Mouse (Mus musculus): ENCODE measurements at regions not wholly inside any gene's neighbourhood (a gene's known extent, or its start where the extent isn't known, plus 50 kb on each side); places are given as distances from the start of the nearest gene placed in this dataset.

GRCm38 (mm10) chr6:103307250-103307580, 203.2 kb upstream of the Chl1 start:
- in situ Hi-C loops (cut with MboI; ENCODE audit: unreplicated experiment in 2 of 2) = loop anchor here (5.0 kb wide), 1 partner anchor 375 kb away; no protein-coding TSS in a partner anchor

- in situ Hi-C loops (cut with MboI; ENCODE audit: unreplicated experiment in 2 of 2) = no loop called here
Observed at GRCm38 (mm10) chr6:103312149-103312548, 198.2 kb upstream of the Chl1 start.

DNA sequence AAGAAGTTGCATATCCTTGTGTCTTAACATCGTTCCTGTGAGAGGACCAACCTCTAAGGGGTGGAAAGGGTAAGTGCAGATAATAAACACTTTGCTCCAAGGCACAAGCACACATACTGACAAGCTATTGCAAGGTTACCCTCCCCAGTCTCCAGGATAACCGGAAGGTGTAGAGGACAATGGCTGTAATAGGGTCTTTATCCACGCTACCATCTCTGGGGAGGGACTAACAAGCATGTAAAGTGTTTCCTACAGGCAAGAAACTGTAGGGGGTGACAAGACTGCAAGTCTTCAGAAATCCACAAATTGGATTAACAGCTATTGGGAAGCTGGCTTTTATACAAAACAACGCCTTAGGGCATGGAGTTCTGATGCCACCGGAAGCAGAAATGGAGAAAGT, 197.5 kb upstream of the Chl1 start:
- in situ Hi-C loops (cut with MboI; ENCODE audit: unreplicated experiment in 2 of 2) = no loop called here

DNA sequence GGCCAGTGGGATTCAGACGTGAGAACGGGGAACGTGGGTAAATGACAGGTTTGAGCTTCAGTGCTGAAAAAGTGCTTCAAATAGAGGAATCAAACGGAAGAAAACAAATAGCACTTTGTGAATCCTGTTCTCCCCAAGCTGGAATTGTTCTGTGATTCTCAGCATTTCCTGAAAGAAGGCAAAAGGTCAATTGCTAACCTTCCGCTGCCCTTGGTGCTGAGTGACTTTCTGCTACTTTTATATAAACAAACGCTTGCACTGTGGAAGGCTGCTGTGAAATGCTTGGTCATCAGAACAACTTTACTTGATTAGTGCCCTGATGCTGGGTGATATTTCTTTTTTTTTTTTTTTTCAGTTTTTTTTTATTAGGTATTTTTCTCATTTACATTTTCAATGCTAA, 192.3 kb upstream of the Chl1 start:
- in situ Hi-C loops (cut with MboI; ENCODE audit: unreplicated experiment in 2 of 2) = no loop called here

- in situ Hi-C loops (cut with MboI; ENCODE audit: unreplicated experiment in 2 of 2) = no loop called here
Observed at GRCm38 (mm10) chr6:103318677-103319359, 191.6 kb upstream of the Chl1 start.

DNA sequence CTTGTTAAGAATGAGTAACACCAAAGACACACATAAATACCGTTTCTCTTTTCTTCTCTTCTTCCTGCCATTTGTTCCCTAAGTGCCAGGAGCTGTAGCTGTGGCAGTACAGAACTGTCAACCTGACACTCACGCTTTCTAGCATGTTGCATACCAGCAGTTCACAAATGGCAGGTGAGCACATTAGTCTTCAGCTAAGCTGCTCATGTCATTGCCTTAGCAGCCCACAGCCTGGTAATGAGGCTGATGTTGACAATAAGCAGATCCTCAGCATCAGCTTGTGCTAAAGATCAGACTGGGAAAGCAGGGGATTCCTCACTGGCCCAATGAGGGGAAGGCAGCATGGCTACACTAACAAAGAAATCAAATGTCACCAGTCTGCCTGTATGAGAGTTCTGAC, 190.4 kb upstream of the Chl1 start:
- in situ Hi-C loops (cut with MboI; ENCODE audit: unreplicated experiment in 2 of 2) = no loop called here

- in situ Hi-C loops (cut with MboI; ENCODE audit: unreplicated experiment in 2 of 2) = no loop called here
Observed at GRCm38 (mm10) chr6:103320550-103320949, 189.8 kb upstream of the Chl1 start.

DNA sequence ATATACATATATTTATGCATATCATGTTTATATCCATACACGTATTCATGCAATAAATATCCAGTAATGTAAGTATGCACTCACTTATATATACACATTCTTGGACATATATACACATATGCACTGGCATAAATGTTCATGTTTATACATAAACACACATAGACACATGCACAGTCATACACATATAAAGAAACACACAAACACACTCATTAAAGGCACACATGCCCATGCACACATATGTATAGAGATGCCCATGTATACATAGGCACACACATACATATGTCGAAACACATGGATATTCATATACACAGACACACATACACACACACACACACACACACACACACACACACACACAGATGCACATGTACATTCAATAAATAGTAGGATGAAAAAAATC, 189.3 kb upstream of the Chl1 start:
- in situ Hi-C loops (cut with MboI; ENCODE audit: unreplicated experiment in 2 of 2) = no loop called here

- in situ Hi-C loops (cut with MboI; ENCODE audit: unreplicated experiment in 2 of 2) = no loop called here
Observed at GRCm38 (mm10) chr6:103322442-103322841, 187.9 kb upstream of the Chl1 start.

DNA sequence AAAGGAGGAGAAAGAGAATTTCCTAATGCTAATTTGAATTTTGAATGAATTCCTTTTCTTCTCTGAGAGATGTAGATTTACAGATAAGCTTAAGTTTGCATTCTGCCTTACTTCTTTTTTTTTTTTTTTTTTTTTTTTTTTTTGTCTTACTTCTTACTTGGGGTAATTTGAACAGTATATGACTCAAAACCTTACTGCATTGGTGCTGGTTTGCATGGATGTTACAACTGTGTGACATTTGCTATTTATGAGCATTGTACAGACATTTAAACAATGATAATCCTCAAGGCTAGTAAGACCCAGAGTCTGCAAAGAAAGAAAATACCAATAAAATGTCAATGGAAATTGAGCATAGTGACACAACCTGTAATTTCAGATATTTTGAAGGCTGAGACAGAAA, 174.7 kb upstream of the Chl1 start:
- in situ Hi-C loops (cut with MboI; ENCODE audit: unreplicated experiment in 2 of 2) = no loop called here

- in situ Hi-C loops (cut with MboI; ENCODE audit: unreplicated experiment in 2 of 2) = no loop called here
Observed at GRCm38 (mm10) chr6:103339961-103340732, 170.2 kb upstream of the Chl1 start.

GRCm38 (mm10) chr6:103343515-103343914, 166.9 kb upstream of the Chl1 start:
- in situ Hi-C loops (cut with MboI; ENCODE audit: unreplicated experiment in 2 of 2) = no loop called here

GRCm38 (mm10) chr6:103344413-103344812, 166.0 kb upstream of the Chl1 start:
- in situ Hi-C loops (cut with MboI; ENCODE audit: unreplicated experiment in 2 of 2) = no loop called here

DNA sequence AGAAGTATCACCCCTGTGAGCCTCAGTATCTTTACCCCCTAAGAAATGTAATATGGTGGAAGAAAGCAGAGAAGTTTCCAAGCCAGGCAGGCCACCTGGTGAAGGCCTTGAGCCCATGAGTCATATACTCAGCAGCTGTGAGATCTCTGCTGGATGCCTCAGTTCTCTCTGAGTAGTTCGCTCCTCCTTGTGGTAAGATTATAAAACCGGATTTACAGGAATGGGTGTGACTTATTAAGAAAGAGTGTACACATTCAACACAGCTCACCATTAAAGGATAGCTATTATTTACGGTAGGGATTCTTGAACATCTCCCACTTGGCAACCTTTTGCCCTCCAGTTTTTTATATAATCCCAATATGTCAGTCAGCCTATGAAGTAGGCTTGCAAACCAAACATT, 165.2 kb upstream of the Chl1 start:
- in situ Hi-C loops (cut with MboI; ENCODE audit: unreplicated experiment in 2 of 2) = no loop called here

DNA sequence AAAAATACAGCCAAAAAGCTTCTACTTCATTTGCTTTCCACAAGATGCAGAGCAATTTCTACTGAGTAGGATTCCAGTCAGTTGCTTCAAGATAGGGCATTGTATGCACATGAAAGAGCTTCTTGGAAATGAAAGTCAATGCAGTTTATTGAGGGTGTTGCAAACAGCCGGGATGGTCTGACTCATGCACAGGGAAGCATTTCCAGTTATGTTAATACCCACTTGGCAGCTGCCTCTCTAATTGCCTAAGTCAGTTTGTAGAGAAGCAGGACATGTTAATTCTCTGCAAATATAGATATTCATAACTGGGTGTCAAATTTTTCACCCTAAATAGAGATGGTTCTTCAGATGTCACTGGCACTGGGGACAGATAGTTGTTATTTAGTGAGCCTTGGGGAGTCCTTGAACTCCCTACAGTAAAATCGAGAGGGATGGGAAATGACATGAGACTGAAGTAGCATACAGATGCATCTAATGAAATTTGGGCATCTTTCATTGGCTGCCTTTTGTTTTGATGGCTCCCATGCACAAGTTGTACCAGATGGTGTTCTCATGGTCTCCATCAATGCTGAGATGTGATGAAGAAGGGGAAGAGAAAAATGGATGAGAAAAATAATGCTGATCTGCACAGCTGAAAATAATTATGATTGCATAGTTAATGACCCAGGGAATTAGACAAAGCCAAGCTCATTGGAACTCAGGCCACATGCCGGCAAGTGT, 157.8 kb upstream of the Chl1 start:
- in situ Hi-C loops (cut with MboI; ENCODE audit: unreplicated experiment in 2 of 2) = no loop called here

DNA sequence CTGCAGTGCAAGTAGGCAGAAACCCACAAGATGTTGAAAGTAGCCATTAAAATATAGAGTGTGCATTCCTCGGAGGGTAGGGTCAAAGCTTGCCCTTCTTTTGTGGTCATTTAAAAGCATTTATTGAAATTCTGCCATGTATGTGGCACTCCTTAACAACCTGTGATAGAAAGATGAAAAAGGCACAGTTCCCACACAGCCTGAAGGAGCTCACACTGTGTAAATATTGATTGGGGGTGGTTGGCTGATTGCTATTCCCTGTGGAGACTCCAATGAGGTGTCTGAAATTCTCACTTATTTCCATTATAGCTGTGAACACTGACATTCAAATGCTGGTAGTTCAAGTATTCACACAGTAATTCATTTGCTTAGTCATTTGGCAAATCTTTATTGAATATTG, 157.0 kb upstream of the Chl1 start:
- in situ Hi-C loops (cut with MboI; ENCODE audit: unreplicated experiment in 2 of 2) = no loop called here

GRCm38 (mm10) chr6:103366782-103367491, 143.4 kb upstream of the Chl1 start:
- in situ Hi-C loops (cut with MboI; ENCODE audit: unreplicated experiment in 2 of 2) = no loop called here

DNA sequence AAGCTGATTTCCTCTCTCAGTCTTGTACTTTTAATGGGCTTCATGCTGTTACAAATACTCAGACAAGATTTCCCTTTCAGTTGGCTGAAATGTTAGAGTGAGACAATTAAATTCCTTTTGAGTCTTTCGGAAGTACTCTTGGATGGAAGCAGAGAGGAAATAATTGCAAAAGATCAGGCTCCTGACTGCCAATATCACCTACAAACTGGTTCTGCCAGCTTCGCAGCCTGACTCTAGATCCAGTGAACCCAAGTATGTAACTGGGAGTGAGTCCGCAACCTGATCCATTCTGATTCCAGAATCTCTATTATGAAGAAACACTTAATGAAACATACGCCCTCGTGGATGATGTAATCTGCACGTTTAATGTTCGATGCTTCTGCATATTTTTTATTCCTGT, 135.4 kb upstream of the Chl1 start:
- in situ Hi-C loops (cut with MboI; ENCODE audit: unreplicated experiment in 2 of 2) = no loop called here

GRCm38 (mm10) chr6:103377277-103377676, 133.1 kb upstream of the Chl1 start:
- in situ Hi-C loops (cut with MboI; ENCODE audit: unreplicated experiment in 2 of 2) = no loop called here

DNA sequence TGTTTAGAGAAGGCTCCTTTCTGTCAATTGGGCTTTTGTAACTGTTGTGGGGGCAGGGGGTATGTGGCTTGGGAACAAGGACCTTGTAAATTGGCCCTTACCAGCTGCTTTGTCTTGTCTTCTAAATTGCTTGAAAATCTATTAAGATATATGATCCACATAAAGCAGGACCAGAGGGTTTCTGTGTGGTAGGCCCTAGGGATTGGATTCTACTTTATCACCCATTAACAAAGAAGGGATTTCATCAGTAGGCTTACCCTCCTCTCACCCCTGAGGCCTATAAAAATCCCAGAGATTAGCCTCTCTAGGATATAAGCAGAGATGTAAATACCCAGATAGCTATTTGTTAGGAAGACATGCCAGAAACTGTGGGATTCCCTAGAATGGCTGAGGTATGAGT, 132.3 kb upstream of the Chl1 start:
- in situ Hi-C loops (cut with MboI; ENCODE audit: unreplicated experiment in 2 of 2) = no loop called here

GRCm38 (mm10) chr6:103381030-103381429, 129.4 kb upstream of the Chl1 start:
- in situ Hi-C loops (cut with MboI; ENCODE audit: unreplicated experiment in 2 of 2) = no loop called here
